Mouse (Mus musculus) spleen, postnatal 36 days (tissue): ENCODE results near the gene Olfr823.
"Not testable (repeated sequence)": the region's sequence is repeated elsewhere in the genome, so short reads cannot be mapped to it uniquely, and the experiment has no call there.

Experiments
- DNase-seq, 2 experiments: peaks; one replicate each; pipeline ENCODE4 v3.0.0; 2022; ENCODE audit warnings: low spot score in 2 of 2, mixed read lengths in 1 of 2

Gene Olfr823

GRCm38 (mm10) chr10:130115283-130115682 is at the start of gene Olfr823:
Olfr823 (minus strand) TSS chr10:130115383.
- not testable (repeated sequence) for DNase-seq

- no peak for DNase-seq
These were observed 28.9 kb upstream of the Olfr823 start for GRCm38 (mm10) chr10:130144121-130144520.

GRCm38 (mm10) chr10:130142481-130142880 is 27.3 kb upstream of the Olfr823 start:
- not testable (repeated sequence) for DNase-seq

GRCm38 (mm10) chr10:130134811-130135210 is 19.6 kb upstream of the Olfr823 start:
- DNase-seq, result no peak

- DNase-seq, result not testable (repeated sequence)
These were observed 14.7 kb upstream of the Olfr823 start, which contains the start of gene Olfr824 for GRCm38 (mm10) chr10:130129900-130130299. Olfr824 (minus strand) TSS chr10:130130000.

- DNase-seq, result not testable (repeated sequence)
These were observed 862 bp upstream of the Olfr823 start for GRCm38 (mm10) chr10:130116045-130116444.

GRCm38 (mm10) chr10:130096104-130096503 is 19.1 kb downstream of the Olfr823 start:
- DNase-seq, result no peak

- DNase-seq, result no peak
These were observed 22.2 kb downstream of the Olfr823 start for GRCm38 (mm10) chr10:130092838-130093440.

GRCm38 (mm10) chr10:130070910-130071309 is 44.3 kb downstream of the Olfr823 start, which contains the start of gene Olfr822:
Olfr822 (plus strand) TSS chr10:130071210.
- no peak for DNase-seq
